In genomic region chr15:80171286-80171685, GRCm38 (mm10) we compare ENCODE assay signal across 11 mouse cellular contexts. TPM values are rescaled to one million over a fixed set of nuclear protein-coding genes. Genes with fewer than 3 reads are reported as not detected.
A peak's percentile ranks its signal among the peaks of the same experiment; 100 is the strongest.
DNase-seq lines count a peak whose midpoint lies in the region; ATAC-seq and TF ChIP-seq lines count a peak whose summit lies in the region.
"Had no signal": no experiment of that assay in that cellular context is flagged by ENCODE, and none has a peak within 500 bp of the region (broad histone marks: within the 10 kb centered on the region; RNA-seq: fewer than 3 reads in every experiment).

No protein-coding gene starts in this region.

- DNase-seq in ZHBTc4 (ENCODE audit: low read depth, low spot score): peak; percentile 43
- DNase-seq in frontal cortex, postnatal 25 days (ENCODE audit: low spot score in 2 of 2): no peak
- no peak for DNase-seq in cerebellum, postnatal 14 days
- no peak for DNase-seq in ovary, postnatal 14 days (ENCODE audit: low spot score)
- DNase-seq: lung, postnatal 4 days; right cerebral cortex, postnatal 4 days had no signal

- H3K4me2 ChIP-seq in intestine, embryonic 15.5 days (replicated peaks): peak overlapping the region; percentile 31; the same call in 1 of the 2 replicates
- no peak overlapping the region; the same call in 1 of the 2 replicates for H3K4me2 ChIP-seq in intestine, postnatal 0 days (replicated peaks; ENCODE audit: low read depth)
- peak overlapping the region; percentile 40 for H3K4me2 ChIP-seq in limb, embryonic 12.5 days

- ATAC-seq in intestine, embryonic 15.5 days: no peak
- no peak for ATAC-seq in intestine, postnatal 0 days
- no peak for ATAC-seq in limb, embryonic 12.5 days (ENCODE audit: insufficient number of reproducible peaks, insufficient read depth, low FRiP score, low TSS enrichment, low read depth)
- ATAC-seq: inflammation-experienced regulatory T-cells, adult 6 months had no signal

- H3K4me3 ChIP-seq in intestine, embryonic 15.5 days (replicated peaks): no peak overlapping the region
- no peak overlapping the region for H3K4me3 ChIP-seq in intestine, postnatal 0 days (ENCODE audit: low read depth, low read length)
- H3K4me3 ChIP-seq in E14TG2a.4 (replicated peaks; ENCODE audit: low read length): peak overlapping the region; percentile 76
- H3K4me3 ChIP-seq in limb, embryonic 12.5 days (replicated peaks): peak overlapping the region; percentile 3; the same call in 1 of the 2 replicates

- H3K9me3 ChIP-seq in intestine, embryonic 15.5 days: no peaks in the 10 kb centered on the region
- H3K9me3 ChIP-seq in intestine, postnatal 0 days (ENCODE audit: control insufficient read depth): no peaks in the 10 kb centered on the region
- no peaks in the 10 kb centered on the region for H3K9me3 ChIP-seq in E14TG2a.4 (ENCODE audit: low read length)
- H3K9me3 ChIP-seq in limb, embryonic 12.5 days: no peaks in the 10 kb centered on the region

- no peak for TF ChIP-seq CTCF in intestine, postnatal 0 days (IDR thresholded peaks at IDR 0.05; ENCODE audit: low read depth)
- no peak for TF ChIP-seq CTCF in E14TG2a.4 (conservative IDR thresholded peaks at IDR 0.05; ENCODE audit: low read length)

- no peaks in the 10 kb centered on the region for H3K27me3 ChIP-seq in intestine, embryonic 15.5 days (replicated peaks)
- H3K27me3 ChIP-seq in intestine, postnatal 0 days (replicated peaks; ENCODE audit: control insufficient read depth, insufficient read depth, low read length): no peaks in the 10 kb centered on the region
- peaks cover 25% of the 10 kb centered on the region for H3K27me3 ChIP-seq in E14TG2a.4 (ENCODE audit: insufficient read depth, low read length)
- H3K27me3 ChIP-seq in limb, embryonic 12.5 days: no peaks in the 10 kb centered on the region

- no peak overlapping the region for H3K27ac ChIP-seq in intestine, embryonic 15.5 days
- no peak overlapping the region for H3K27ac ChIP-seq in intestine, postnatal 0 days (ENCODE audit: low read depth, low read length)
- H3K27ac ChIP-seq in limb, embryonic 12.5 days: peak overlapping the region; percentile 53; the same call in 1 of the 2 replicates

- H3K4me1 ChIP-seq in intestine, embryonic 15.5 days (replicated peaks): peaks cover 23% of the 10 kb centered on the region
- H3K4me1 ChIP-seq in intestine, postnatal 0 days (replicated peaks; ENCODE audit: control insufficient read depth, insufficient read depth, low read length): no peaks in the 10 kb centered on the region; the same call in 1 of the 2 replicates
- peaks cover 73% of the 10 kb centered on the region for H3K4me1 ChIP-seq in E14TG2a.4 (replicated peaks; ENCODE audit: low read depth, low read length)
- peaks cover 35% of the 10 kb centered on the region for H3K4me1 ChIP-seq in limb, embryonic 12.5 days (replicated peaks)

- no peaks in the 10 kb centered on the region for H3K36me3 ChIP-seq in intestine, embryonic 15.5 days
- H3K36me3 ChIP-seq in intestine, postnatal 0 days (ENCODE audit: control insufficient read depth, insufficient read depth): no peaks in the 10 kb centered on the region
- H3K36me3 ChIP-seq in E14TG2a.4 (ENCODE audit: insufficient read depth, low read length): no peaks in the 10 kb centered on the region
- H3K36me3 ChIP-seq in limb, embryonic 12.5 days: no peaks in the 10 kb centered on the region

- H3K9ac ChIP-seq in intestine, embryonic 15.5 days: no peak overlapping the region
- H3K9ac ChIP-seq in intestine, postnatal 0 days (ENCODE audit: low read depth, low read length): no peak overlapping the region
- H3K9ac ChIP-seq in limb, embryonic 12.5 days (replicated peaks): 0 out of 2 replicates have a peak overlapping the region, but pooled peaks have one; percentile 18

- 12% methylated on average over 8 of the region's 8 CpGs for WGBS in intestine, embryonic 15.5 days
- 30% methylated on average over 8 of the region's 8 CpGs for WGBS in intestine, postnatal 0 days
- 3% methylated on average over 8 of the region's 8 CpGs for WGBS in limb, embryonic 12.5 days

RNA-seq across cellular contexts. Expression of gene Mgat3, which starts 2.2 kb away (rescaled TPM):
- 12.1 and 13.6 TPM in 2 replicates for polyA plus RNA-seq in intestine, embryonic 15.5 days (2015; fragmentation: Nextera tagmentation; extraction: Ambion mirVana)
- 12.2 and 13.1 TPM in 2 replicates for polyA plus RNA-seq in intestine, postnatal 0 days (2015; fragmentation: Nextera tagmentation; extraction: Ambion mirVana)
- polyA plus RNA-seq in limb, embryonic 12.5 days (2016; fragmentation: Nextera tagmentation; extraction: Ambion mirVana): 7.2 and 7.9 TPM in 2 replicates
- polyA plus RNA-seq: inflammation-experienced regulatory T-cells, adult 6 months had no signal

RNA-seq across cellular contexts. Expression of gene Tab1, which starts 38.4 kb away (rescaled TPM):
- polyA plus RNA-seq in intestine, embryonic 15.5 days (2015; fragmentation: Nextera tagmentation; extraction: Ambion mirVana): 28.5 and 29.0 TPM in 2 replicates
- polyA plus RNA-seq in intestine, postnatal 0 days (2015; fragmentation: Nextera tagmentation; extraction: Ambion mirVana): 12.6 and 13.6 TPM in 2 replicates
- 49.2 and 49.3 TPM in 2 replicates for polyA plus RNA-seq in limb, embryonic 12.5 days (2016; fragmentation: Nextera tagmentation; extraction: Ambion mirVana)

Comparison
In these comparisons a context has a peak if more than half of its experiments do, and no peak if none do; other contexts are left out.
1. H3K4me3 ChIP-seq: peak in E14TG2a.4 (single experiment) and limb, embryonic 12.5 days (single experiment); none in intestine, embryonic 15.5 days (single experiment) and intestine, postnatal 0 days (single experiment).